Mouse (Mus musculus) liver, adult 2 months (tissue): Measurements from ENCODE around the gene Fbh1.

Experiments used
- CTCF ChIP-seq: fragments of 200-500 bp; IDR thresholded peaks from 2 replicates; pipeline ENCODE4 v1.5.1; 2011; ENCODE audit warnings: low read depth, low read length, control low read depth
- POLR2A ChIP-seq: fragments of 200-500 bp; IDR thresholded peaks from 2 replicates; pipeline ENCODE4 v1.6.1; 2011; ENCODE audit warnings: low read length, control low read depth; ENCODE audit not compliant: insufficient read depth; ENCODE audit errors: extremely low read depth

GRCm38 (mm10) chr2:11714535-11714934, 62.8 kb downstream of the Fbh1 start:
- TF ChIP-seq POLR2A: no peak
- TF ChIP-seq CTCF: no peak
